Mouse (Mus musculus) kidney, postnatal 36 days (tissue): ENCODE results near the gene Zfp3.
"Not testable (repeated sequence)": the region's sequence is repeated elsewhere in the genome, so short reads cannot be mapped to it uniquely, and the experiment has no call there.

Source experiments
- DNase-seq, 2 experiments: peaks; one replicate each; pipeline ENCODE4 v3.0.0; 2021 to 2022; ENCODE audit warnings: mixed read lengths in 2 of 2

Gene Zfp3

GRCm38 (mm10) chr11:70760446-70760845 is 3.6 kb upstream of the Zfp3 start:
- not testable (repeated sequence) for DNase-seq

DNA sequence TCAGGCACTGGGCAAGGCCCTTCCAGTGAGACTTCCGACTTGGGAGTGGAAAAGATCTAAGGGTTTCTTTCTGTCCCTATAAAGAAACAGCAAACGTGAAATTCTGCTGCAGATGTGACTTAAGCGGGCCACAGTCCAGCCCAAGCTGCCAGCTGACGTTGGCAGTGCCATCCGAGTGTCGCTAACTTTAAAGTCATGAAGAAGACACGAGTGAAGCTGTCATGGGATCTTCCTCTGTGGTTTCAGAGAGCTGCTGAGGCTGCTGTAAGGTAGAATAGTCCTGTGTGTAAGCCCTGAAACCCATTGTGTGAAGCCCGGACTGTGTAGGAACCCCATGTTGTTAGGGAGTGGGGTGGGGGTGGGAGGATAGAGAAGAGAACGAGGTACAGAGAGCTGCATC is 1.4 kb upstream of the Zfp3 start:
- DNase-seq, result no peak

GRCm38 (mm10) chr11:70763582-70763935 is 450 bp upstream of the Zfp3 start:
- no peak for DNase-seq

- peak; percentile 33 to 68 for DNase-seq
Measured at GRCm38 (mm10) chr11:70765776-70766445, 1.9 kb downstream of the Zfp3 start.

DNA sequence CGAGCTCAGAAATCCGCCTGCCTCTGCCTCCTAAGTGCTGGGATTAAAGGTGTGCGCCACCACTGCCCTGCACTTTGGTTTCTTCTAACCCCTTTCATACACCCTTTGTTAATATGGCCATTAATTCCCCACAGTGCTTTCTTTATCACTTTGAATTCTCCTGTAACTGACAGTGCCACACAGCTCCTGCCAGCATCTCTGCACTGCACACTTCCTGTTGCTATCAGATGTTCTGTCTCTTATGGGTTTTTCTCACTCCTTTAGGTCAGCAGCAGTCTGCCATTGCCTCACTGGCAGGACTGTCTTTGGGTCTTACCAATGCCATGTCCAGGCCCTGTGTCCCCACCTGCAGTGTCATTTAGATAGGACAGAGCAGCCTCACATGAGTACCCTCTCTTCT is 6.8 kb downstream of the Zfp3 start:
- no peak for DNase-seq

DNA sequence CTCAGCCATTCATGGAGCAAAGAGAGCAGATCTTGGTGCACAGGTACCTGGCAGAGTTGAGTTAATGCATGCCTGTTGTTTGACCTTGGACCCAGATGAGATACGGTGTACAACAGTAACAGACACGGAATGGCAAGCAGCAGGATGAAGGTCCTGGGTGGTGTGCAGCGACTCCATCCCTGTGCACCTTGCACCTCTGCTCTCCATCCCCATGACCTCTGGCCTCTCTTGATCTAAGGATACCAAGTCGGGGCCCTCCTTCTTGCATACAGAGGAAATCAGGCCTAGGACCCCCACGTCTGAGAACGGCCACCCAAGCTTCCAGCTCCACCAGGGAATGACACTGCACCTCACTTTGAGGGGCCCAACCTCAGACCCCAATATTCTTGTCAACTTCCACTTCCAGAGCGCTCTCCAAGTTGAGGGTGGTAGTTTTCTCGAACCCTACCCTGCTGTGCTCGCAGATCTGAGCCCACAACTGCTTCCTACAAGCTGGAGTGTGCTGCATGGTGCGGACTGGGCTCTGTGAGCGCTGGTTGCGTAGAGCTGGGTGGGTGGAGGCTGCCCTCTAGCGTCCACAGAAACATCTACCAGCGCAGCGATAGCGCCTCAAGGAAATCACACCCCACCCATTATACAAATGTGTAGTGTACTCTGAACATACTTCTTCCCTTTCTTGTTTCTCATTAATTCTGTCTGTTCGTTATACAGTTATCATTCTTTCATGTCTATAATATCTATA is 13.0 kb downstream of the Zfp3 start:
- peak; percentile 66 to 85 for DNase-seq

GRCm38 (mm10) chr11:70777634-70778033 is 13.6 kb downstream of the Zfp3 start:
- no peak for DNase-seq

- DNase-seq, result peak; percentile 24 to 25
Measured at GRCm38 (mm10) chr11:70778058-70778457, 14.0 kb downstream of the Zfp3 start.

DNA sequence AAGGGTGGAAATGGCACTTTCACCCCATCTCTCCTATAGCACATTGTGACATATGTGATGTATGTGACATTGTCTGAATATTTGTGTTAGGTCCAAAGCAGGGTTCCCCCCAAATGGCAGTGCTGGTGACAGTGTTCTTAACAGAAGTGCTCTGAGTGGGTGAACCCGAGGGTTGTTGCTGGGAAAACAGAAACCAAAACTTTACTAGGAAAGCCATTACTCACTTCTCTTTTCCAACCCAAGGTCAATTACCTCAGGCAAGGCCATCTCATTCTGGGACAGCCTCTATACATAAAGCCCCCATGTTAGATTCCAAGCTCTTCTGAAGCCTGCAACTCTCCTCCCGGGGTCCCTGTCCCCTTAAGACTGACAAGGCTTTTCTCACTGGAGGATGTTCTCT is 21.9 kb downstream of the Zfp3 start:
- DNase-seq, result no peak

- no peak for DNase-seq
Measured at GRCm38 (mm10) chr11:70787052-70787451, 23.0 kb downstream of the Zfp3 start.

- DNase-seq, result no peak
Measured at GRCm38 (mm10) chr11:70788972-70789655, 25.1 kb downstream of the Zfp3 start.

- no peak for DNase-seq
Measured at GRCm38 (mm10) chr11:70790426-70790825, 26.4 kb downstream of the Zfp3 start.

DNA sequence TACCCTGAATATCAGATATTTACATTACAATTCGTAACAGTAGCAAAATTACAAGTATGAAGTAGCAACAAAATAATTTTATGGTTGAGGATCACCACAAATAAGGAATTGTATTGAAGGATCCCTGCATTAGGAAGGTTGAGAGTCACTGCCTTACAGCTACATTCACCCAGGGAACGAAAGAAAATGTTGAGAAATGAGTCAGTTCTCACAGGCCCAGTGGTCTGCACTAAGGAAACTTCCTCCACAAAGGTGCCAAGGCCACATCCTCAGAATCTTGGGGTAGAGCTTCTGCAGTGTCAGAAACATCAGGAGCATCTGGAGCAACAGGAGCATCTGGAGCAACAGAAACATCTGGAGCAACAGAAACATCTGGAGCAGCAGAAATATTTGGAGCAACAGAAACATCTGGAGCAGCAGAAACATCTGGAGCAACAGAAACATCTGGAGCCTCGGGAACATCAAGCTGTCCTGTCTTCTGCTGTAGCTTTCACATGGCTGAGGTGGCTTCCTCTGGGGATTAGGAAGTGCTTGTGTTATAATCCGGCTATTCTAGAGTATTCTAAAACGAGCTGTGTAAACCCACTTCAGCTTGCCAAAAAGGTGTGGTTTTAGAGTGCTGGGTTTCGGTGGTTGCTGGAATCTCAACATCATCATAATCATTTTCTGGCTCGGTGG is 27.0 kb downstream of the Zfp3 start:
- no peak for DNase-seq

DNA sequence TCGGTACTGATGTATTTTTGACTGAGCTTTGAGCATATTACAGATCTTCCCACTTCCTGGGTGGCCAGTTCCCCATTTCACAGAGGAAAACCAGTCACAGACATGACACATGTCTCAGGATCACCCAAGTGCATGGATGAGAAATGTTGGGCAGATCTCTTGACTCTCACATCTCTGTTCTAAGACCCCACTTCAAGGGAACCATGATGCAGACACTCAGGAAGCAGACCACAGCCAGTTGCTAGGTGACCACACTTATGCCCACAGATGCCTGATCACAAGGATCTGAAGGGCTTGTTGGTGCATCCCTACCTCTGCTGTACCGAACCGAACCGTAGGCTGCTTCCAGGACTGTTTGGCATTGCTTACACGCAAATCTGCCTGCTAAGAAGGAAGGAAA is 27.7 kb downstream of the Zfp3 start:
- no peak for DNase-seq

GRCm38 (mm10) chr11:70792409-70792808 is 28.4 kb downstream of the Zfp3 start:
- no peak for DNase-seq

DNA sequence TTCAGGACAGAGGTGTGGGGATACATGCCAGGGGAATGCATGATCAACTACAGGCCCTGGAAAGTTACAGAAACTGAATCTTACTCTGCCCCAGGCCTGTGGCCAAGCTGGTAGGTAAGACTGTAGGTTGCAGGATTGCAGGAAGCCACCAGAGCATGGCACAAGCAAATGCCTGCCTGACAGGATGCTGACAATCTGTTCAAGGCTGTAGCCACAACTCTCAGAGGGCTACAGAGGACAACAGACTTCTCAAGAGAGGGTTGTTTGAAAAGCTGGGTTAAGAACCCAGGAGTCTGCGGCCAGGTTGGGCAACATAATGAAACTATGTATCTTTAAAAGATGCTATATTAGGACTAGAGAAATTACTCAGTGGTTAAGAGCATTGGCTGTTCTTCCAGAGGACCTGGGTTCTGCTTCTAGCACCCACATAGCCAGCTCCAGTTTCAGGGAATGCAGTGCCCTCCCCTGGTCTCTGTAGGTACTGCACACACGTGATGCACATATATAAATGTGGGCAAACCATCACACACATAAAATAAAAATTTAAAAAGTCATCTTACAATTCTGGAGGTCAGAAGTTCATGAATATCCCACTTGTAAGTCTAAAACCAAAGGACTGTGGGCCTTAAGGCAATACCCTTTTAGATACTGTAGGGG is 38.3 kb downstream of the Zfp3 start:
- no peak for DNase-seq

GRCm38 (mm10) chr11:70802865-70803261 is 38.9 kb downstream of the Zfp3 start:
- no peak for DNase-seq

DNA sequence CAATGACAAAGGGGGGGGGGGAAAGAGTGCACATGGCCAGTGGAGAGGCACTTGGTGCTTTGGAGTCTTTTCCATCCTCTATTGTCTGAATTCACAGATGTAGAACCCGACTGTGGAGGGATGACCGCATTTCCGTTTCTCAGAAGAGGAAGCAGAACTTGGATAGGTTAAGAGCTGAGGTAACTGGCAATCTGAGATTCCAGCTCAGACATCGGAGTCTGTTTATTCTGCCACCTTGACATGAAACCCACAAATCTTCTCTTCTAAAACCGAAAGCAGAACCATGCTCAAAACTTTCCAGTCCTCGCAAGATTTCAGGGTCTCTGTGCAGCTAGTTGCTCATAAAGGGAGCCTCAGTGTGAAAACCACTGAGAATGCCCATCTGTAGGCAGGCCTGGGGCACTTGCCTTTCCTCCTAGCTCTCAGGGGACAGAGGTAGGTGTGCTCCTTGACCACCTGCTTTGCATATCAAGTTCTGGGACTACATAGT is 39.7 kb downstream of the Zfp3 start:
- DNase-seq, result peak in 1 of 2 experiments; percentile 17

- DNase-seq, result no peak
Measured at GRCm38 (mm10) chr11:70804395-70804794, 40.4 kb downstream of the Zfp3 start.

GRCm38 (mm10) chr11:70805641-70806175 is 41.7 kb downstream of the Zfp3 start:
- no peak for DNase-seq

DNA sequence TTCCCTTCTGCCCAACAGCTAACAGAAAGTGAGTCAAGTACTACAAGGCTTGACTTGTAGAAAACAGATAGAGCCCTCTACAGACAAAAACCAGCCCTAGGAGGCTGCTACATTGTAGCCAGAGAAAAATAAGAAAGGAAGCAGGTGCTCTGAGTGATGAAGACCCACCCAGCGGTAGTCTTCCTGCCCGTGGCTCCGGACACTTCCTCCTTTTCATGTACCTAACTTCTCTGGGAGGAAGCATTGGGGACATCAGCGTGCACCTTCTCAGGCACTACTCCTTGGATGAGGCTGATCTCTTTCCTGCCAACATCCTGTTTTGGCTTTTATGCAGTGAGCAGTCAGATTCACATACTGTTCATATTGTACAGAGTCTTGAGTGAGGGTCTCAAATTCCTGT is 42.7 kb downstream of the Zfp3 start:
- DNase-seq, result no peak

DNA sequence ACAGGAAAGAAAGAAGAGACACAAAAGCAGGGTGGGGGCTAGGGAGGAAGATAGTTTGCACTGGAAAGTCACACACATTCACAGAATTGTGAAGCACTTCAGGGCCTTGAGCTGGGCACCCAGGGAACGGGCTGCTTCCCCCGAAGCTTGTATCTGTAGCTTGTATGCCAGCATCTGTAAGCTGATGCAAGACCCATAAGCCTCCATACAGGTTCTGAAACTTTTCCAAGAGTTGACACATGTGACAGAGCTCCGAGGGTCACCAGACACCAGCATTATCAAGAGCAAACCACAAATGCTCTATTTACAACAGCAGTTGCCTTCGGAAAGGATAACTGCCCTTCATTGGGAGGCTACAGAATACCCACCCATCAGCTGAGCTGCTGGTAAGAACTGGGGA is 43.6 kb downstream of the Zfp3 start:
- no peak for DNase-seq
